Mouse (Mus musculus): Measurements from ENCODE around the gene Lefty2. TPM values are rescaled to one million over a fixed set of nuclear protein-coding genes. Genes with fewer than 3 reads are reported as not detected.

Gene Lefty2
- polyA plus RNA-seq (2015; fragmentation: Nextera tagmentation; extraction: Ambion mirVana): 0.28 TPM in 1 of 2 replicates, not detected in the other

- WGBS: 61% methylated on average over 10 of the region's 10 CpGs
- no peak within 1 kb of the TSS for H3K4me2 ChIP-seq
- no peak for ATAC-seq (ENCODE audit: insufficient number of reproducible peaks, low FRiP score, low TSS enrichment, low read depth)
- no peak within 1 kb of the TSS for H3K9ac ChIP-seq
- H3K36me3 ChIP-seq: no peaks in the 10 kb centered on the region
- H3K27ac ChIP-seq: no peak within 1 kb of the TSS
- H3K4me1 ChIP-seq: peaks cover 20% of the 10 kb centered on the region
- no peak within 1 kb of the TSS for H3K4me3 ChIP-seq
- no peaks in the 10 kb centered on the region for H3K9me3 ChIP-seq
- H3K27me3 ChIP-seq: peaks cover 45% of the 10 kb centered on the region
Observed at GRCm38 (mm10) chr1:180892808-180893207, at the start of gene Lefty2. TSS of gene Lefty2 (plus strand) at chr1:180893108.

- under 1% methylated on average over 9 of the region's 9 CpGs for WGBS
- H3K27me3 ChIP-seq: no peaks in the 10 kb centered on the region
Observed at GRCm38 (mm10) chr1:180848114-180848510, 44.8 kb upstream of the Lefty2 start.

DNA sequence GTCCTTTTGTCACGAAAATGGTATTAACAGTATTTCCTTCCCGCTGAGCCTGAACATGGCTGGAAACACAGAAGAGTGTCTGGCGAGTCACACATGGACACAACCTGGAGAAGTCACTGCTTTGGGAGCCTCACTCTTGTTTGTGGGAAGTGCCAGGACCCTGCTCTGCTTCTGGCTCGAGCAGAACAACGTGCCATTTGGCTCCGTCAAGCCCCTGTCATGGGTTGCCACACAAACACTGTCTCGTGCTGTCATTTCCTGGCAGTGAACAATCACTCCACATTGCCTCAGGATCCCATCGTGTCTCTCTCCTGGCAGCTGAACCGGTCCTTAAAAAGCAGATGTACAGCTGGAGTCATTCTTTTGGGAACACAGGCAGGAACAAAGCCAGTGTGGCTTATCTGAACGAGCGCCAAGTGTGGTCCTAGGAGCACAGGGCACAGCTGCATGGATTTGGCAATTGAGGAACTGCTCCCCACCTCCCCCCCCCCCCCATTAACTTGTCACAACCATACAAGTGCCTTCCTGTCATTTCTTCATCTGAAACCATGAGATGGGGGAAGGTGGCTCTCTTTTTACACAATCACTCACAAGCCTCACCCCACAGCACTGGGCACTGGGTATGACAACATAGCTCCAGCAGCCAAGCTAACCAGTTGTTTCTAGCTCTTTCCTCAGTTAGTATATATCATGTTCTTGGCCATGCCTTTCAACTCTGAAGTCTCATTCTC, 44.2 kb upstream of the Lefty2 start:
- Histone ChIP-seq H3K36me3 (no peaks in the 10 kb centered on the region), H3K4me2 (peak overlapping the region; percentile 54), H3K27me3 (no peaks in the 10 kb centered on the region), H3K9ac (0 out of 2 replicates have a peak overlapping the region, but pooled peaks have one; percentile 8), H3K4me3 (peak overlapping the region; percentile 32), H3K27ac (peak overlapping the region; percentile 96), H3K4me1 (peaks cover 27% of the 10 kb centered on the region), H3K9me3 (no peaks in the 10 kb centered on the region)
- 14% methylated on average over 11 of the region's 11 CpGs for WGBS
- no peak for ATAC-seq (ENCODE audit: insufficient number of reproducible peaks, low FRiP score, low TSS enrichment, low read depth)

More at GRCm38 (mm10) chr1:180848114-180848510, 44.8 kb upstream of the Lefty2 start:
- Histone ChIP-seq H3K4me2 (peak overlapping the region; percentile 54), H3K27ac (peak overlapping the region; percentile 96), H3K4me3 (peak overlapping the region; percentile 32), H3K9me3 (no peaks in the 10 kb centered on the region), H3K9ac (0 out of 2 replicates have a peak overlapping the region, but pooled peaks have one; percentile 8), H3K4me1 (peaks cover 27% of the 10 kb centered on the region), H3K36me3 (no peaks in the 10 kb centered on the region)
- ATAC-seq (ENCODE audit: insufficient number of reproducible peaks, low FRiP score, low TSS enrichment, low read depth): peak; percentile 52

DNA sequence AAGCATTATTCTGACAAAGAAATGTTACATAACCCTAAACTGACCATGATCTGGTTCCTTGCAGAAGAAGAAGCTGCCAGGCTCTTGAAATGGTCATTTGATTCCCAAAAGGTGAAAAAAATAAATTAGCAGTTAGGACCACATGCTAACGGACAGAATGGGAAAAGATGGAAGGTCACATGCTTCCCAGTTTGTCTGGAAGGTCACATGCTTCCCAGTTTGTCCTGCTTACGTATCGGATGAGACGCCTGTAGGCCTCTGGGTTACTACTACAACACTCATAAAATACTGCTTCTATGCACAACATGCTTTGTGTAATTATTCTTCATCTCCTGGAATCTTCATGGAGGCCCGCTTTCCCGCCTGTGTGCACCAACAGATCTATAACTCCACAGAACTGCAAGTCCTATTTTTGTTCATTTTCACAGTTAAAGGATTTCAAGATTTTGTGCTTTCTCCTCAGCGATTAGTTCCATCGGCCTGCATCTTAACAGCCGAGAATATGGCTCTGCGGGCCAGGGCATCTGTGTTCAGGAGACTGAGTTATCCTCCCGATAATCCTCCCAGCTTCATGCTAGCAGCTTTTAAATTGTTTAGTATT, 43.1 kb upstream of the Lefty2 start:
- peaks cover 27% of the 10 kb centered on the region for H3K4me1 ChIP-seq
- 14% methylated on average over 11 of the region's 11 CpGs for WGBS
- 0 out of 2 replicates have a peak, but pooled peaks cover 1% of the 10 kb centered on the region for H3K36me3 ChIP-seq
- no peak overlapping the region; the same call in 1 of the 2 replicates for H3K9ac ChIP-seq
- peak overlapping the region; percentile 61 for H3K4me2 ChIP-seq
- H3K27ac ChIP-seq: peak overlapping the region; percentile 100
- no peaks in the 10 kb centered on the region for H3K9me3 ChIP-seq
- peak overlapping the region; percentile 83 for H3K4me3 ChIP-seq
- no peak for ATAC-seq (ENCODE audit: insufficient number of reproducible peaks, low FRiP score, low TSS enrichment, low read depth)
- H3K27me3 ChIP-seq: no peaks in the 10 kb centered on the region

GRCm38 (mm10) chr1:180850316-180851270, 42.3 kb upstream of the Lefty2 start, which contains the start of gene Sde2:
TSS of gene Sde2 (plus strand) at chr1:180851127.
- under 1% methylated on average over 76 of the region's 77 CpGs for WGBS
- H3K27me3 ChIP-seq: no peaks in the 10 kb centered on the region
- peak within 1 kb of the TSS; percentile 61 for H3K4me2 ChIP-seq
- H3K27ac ChIP-seq: peak within 1 kb of the TSS; percentile 100
- H3K4me3 ChIP-seq: peak within 1 kb of the TSS; percentile 83
- ATAC-seq (ENCODE audit: insufficient number of reproducible peaks, low FRiP score, low TSS enrichment, low read depth): peak; percentile 99
- no peaks in the 10 kb centered on the region for H3K9me3 ChIP-seq
- peaks cover 27% of the 10 kb centered on the region for H3K4me1 ChIP-seq
- H3K9ac ChIP-seq: peak within 1 kb of the TSS; percentile 86
- peaks cover 8% of the 10 kb centered on the region; the same call in 1 of the 2 replicates for H3K36me3 ChIP-seq

DNA sequence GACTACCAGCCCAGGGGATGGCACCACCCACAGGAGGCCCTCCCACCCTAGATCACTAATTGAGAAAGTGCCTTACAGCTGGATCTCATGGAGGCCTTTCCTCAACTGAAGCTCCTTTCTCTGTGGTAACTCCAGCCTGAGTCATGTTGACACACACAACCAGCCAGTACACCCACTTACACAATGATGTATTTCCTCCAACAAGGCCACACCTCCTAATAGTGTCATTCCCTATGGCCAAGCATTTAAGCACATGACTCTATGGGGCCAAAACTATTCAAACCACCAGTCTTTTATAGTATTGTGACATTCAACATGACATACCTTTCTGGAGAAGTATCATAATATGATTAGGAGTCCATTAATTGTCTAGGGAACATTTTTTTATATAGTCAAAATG, 34.1 kb upstream of the Lefty2 start:
- Histone ChIP-seq H3K36me3 (peaks cover 85% of the 10 kb centered on the region), H3K4me2 (no peak overlapping the region), H3K27me3 (no peaks in the 10 kb centered on the region)

DNA sequence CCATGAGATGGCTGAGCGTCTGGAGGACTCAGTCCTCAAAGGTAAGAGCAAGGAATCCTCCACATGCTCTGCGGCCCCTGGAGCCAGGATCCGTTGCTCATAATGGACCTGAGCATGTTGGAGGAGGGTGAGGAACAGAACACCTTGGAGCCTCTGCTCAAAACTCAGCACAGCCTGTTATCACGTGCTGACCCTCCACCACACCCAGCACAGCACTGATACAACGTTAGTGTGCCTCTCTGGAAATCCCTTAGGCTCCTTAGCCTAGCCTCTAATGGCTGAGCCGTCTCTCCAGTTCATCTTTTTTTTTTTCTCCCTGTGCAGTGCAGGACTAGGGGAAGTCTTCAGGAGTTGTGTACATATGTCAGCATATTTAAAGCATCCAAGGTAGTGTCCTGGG, 32.9 kb upstream of the Lefty2 start:
- Histone ChIP-seq H3K4me1 (no peaks in the 10 kb centered on the region), H3K4me3 (no peak overlapping the region), H3K9ac (no peak overlapping the region), H3K9me3 (no peaks in the 10 kb centered on the region), H3K27me3 (no peaks in the 10 kb centered on the region), H3K4me2 (no peak overlapping the region), H3K27ac (no peak overlapping the region), H3K36me3 (peaks cover 92% of the 10 kb centered on the region)
- 80% methylated on average over 6 of the region's 6 CpGs for WGBS
- no peak for ATAC-seq (ENCODE audit: insufficient number of reproducible peaks, low FRiP score, low TSS enrichment, low read depth)

More for the DNA sequence above, 34.1 kb upstream of the Lefty2 start:
- no peak for ATAC-seq (ENCODE audit: insufficient number of reproducible peaks, low FRiP score, low TSS enrichment, low read depth)
- no peak overlapping the region for H3K27ac ChIP-seq
- no peak overlapping the region for H3K4me3 ChIP-seq
- H3K9me3 ChIP-seq: no peaks in the 10 kb centered on the region
- H3K9ac ChIP-seq: no peak overlapping the region
- no peaks in the 10 kb centered on the region for H3K4me1 ChIP-seq

DNA sequence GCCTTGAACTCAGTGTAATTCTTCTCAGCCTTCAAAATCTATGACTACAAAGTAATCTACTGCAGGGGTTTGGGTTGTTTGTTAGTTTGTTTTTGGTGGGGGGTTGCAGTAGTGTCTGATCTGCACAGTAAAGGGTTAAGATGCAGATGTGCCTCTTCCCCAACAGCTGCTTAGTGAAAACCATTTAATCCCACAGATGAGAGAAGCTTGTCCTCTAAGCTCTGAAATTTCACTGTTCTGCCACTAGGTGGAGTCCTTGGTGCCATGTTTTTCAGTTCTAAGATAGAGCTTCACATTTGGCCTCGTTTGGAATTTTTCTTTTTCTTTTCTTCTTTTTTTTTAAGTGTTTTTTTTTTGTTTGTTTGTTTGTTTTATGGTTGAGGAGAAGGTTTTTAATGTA, 29.3 kb upstream of the Lefty2 start:
- H3K36me3 ChIP-seq: peaks cover 91% of the 10 kb centered on the region
- no peaks in the 10 kb centered on the region for H3K4me1 ChIP-seq
- 6% methylated on average over 1 of the region's 1 CpGs for WGBS
- H3K4me2 ChIP-seq: no peak overlapping the region
- H3K27ac ChIP-seq: no peak overlapping the region
- no peak overlapping the region for H3K4me3 ChIP-seq
- no peaks in the 10 kb centered on the region for H3K27me3 ChIP-seq
- ATAC-seq (ENCODE audit: insufficient number of reproducible peaks, low FRiP score, low TSS enrichment, low read depth): no peak
- no peaks in the 10 kb centered on the region for H3K9me3 ChIP-seq
- no peak overlapping the region for H3K9ac ChIP-seq

GRCm38 (mm10) chr1:180866001-180866400, 26.9 kb upstream of the Lefty2 start:
- Histone ChIP-seq H3K27ac (no peak overlapping the region), H3K36me3 (peaks cover 70% of the 10 kb centered on the region), H3K27me3 (no peaks in the 10 kb centered on the region), H3K4me3 (no peak overlapping the region), H3K9ac (no peak overlapping the region), H3K4me1 (no peaks in the 10 kb centered on the region), H3K4me2 (no peak overlapping the region), H3K9me3 (no peaks in the 10 kb centered on the region)
- 94% methylated on average over 7 of the region's 7 CpGs for WGBS
- no peak for ATAC-seq (ENCODE audit: insufficient number of reproducible peaks, low FRiP score, low TSS enrichment, low read depth)

GRCm38 (mm10) chr1:180870122-180870650, 22.7 kb upstream of the Lefty2 start:
- H3K9ac ChIP-seq: no peak overlapping the region
- no peak for ATAC-seq (ENCODE audit: insufficient number of reproducible peaks, low FRiP score, low TSS enrichment, low read depth)
- no peak overlapping the region for H3K4me2 ChIP-seq
- H3K27ac ChIP-seq: no peak overlapping the region
- H3K36me3 ChIP-seq: peaks cover 32% of the 10 kb centered on the region
- no peaks in the 10 kb centered on the region for H3K9me3 ChIP-seq
- H3K4me1 ChIP-seq: no peaks in the 10 kb centered on the region; the same call in 1 of the 2 replicates
- H3K27me3 ChIP-seq: no peaks in the 10 kb centered on the region
- 63% methylated on average over 13 of the region's 13 CpGs for WGBS
- H3K4me3 ChIP-seq: no peak overlapping the region

DNA sequence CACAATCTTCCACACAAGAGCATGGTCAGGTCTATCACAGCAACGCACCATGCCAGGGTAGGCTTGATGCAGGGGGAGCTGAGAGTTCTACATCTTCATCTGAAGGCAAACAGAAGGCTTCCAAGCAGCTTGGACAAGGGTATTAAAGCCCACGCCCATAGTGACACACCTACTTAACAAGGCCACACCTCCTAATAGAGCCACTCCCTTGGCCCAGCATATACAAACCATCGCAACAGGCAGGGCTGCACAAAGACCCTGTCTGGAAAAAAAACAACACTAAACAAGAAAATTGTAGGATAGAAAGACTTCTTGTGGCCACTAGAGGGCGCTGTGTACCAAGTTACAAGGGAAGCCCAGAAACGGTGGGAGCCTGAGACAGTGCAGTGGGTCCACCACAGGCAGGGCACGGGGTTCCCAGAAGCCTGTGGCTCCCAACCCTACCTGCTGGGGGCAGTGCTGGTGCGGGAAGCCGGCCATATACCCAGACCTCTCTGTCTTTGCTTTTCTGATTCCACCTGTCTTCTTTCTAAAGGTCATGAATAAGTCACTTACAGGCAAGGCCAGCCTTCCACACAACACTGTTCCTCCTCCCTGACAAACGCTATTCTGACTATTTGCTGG, 18.9 kb upstream of the Lefty2 start:
- Histone ChIP-seq H3K27ac (no peak overlapping the region), H3K4me1 (no peaks in the 10 kb centered on the region; the same call in 1 of the 2 replicates), H3K9ac (no peak overlapping the region), H3K4me3 (no peak overlapping the region), H3K9me3 (no peaks in the 10 kb centered on the region), H3K36me3 (no peaks in the 10 kb centered on the region), H3K27me3 (no peaks in the 10 kb centered on the region), H3K4me2 (no peak overlapping the region)
- no peak for ATAC-seq (ENCODE audit: insufficient number of reproducible peaks, low FRiP score, low TSS enrichment, low read depth)
- 21% methylated on average over 9 of the region's 9 CpGs for WGBS
